Mouse (Mus musculus) small intestine, adult 2 months (tissue): ENCODE measurements around the gene Mfsd12.

Experiments used
- CTCF ChIP-seq: fragments of 200-500 bp; IDR thresholded peaks from 2 replicates; pipeline ENCODE4 v1.5.1; 2012; ENCODE audit warnings: low read depth, mild to moderate bottlenecking, control low read depth, inconsistent platforms, low read length, moderate library complexity, mixed read lengths; ENCODE audit not compliant: insufficient replicate concordance, insufficient read length; ENCODE audit errors: extremely low read depth
- POLR2A ChIP-seq: fragments of 200-500 bp; IDR thresholded peaks from 2 replicates; pipeline ENCODE4 v1.6.1; 2012; ENCODE audit warnings: low read depth, mild to moderate bottlenecking, control low read depth, inconsistent platforms, low read length, moderate library complexity

DNA sequence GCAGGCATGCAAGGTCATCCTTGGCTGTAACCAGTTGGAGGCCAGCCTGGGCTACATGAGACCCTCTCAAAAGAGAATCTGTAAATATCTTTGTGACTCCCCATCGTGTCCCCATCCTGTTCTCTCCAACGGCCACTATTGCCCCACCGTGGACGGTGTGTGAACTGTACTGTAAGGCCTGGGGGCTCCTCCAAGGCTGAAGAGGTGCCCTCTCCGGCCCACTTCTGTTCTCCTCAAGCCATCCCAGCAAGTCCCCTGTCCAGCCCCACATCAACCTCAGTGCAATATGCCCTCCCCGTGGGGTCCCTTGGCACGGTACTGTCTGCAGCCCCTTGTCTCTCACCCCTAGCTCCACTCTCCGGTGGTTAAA is 38.0 kb upstream of the Mfsd12 start:
- TF ChIP-seq CTCF: no peak
- TF ChIP-seq POLR2A: no peak
